Mouse (Mus musculus): ENCODE results near the gene Slc16a9.

Slc16a9 gene

GRCm38 (mm10) chr10:70250766-70251165 is 5.9 kb downstream of the Slc16a9 start:
- no peak for DNase-seq

- no peak for DNase-seq
Observed at GRCm38 (mm10) chr10:70254666-70255065, 9.8 kb downstream of the Slc16a9 start.

GRCm38 (mm10) chr10:70255601-70256210 is 10.8 kb downstream of the Slc16a9 start:
- DNase-seq = no peak

- no peak for DNase-seq
Observed at GRCm38 (mm10) chr10:70257029-70257428, 12.1 kb downstream of the Slc16a9 start.

DNA sequence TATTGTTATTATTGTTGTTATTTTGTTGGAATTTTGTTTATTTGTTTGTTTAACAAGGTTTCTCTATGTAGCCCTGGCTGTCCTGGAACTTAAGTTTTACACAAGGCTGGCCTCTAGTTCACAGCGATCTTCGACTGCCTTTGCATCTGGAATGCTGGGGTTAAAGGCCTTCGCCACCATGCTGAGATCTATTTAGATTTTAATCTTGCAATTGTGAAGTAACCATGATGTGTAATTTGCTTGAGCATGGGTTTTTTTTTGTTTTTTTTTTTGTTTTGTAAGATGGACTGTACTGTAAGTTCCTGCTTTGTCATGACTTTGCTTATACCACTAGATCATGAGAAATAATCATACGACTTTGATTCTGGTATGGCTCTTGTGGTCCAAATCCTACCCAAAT is 16.0 kb downstream of the Slc16a9 start:
- no peak for DNase-seq

DNA sequence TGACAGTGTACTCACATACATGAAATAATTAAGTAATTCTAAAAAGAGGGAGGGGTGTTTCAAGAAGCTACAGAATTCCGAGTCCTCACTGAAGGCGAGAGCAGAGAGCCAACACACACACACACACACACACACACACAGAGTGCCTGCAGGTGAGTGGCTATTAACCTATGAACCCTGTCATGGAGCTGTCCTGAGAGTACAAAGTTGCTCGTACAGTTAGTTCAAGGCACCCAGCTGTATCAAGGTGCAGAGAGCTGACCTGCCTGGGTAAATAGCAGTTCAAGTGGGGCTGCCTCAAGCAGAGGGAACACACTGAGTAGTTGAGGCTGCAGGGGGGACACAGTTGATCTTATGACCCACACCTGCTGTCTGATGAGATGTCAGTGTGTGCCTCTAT is 17.2 kb downstream of the Slc16a9 start:
- no peak for DNase-seq

GRCm38 (mm10) chr10:70263681-70264189 is 18.8 kb downstream of the Slc16a9 start:
- DNase-seq = no peak

- DNase-seq = no peak
Observed at GRCm38 (mm10) chr10:70264337-70265036, 19.6 kb downstream of the Slc16a9 start.

- no peak for DNase-seq
Observed at GRCm38 (mm10) chr10:70266501-70266900, 21.6 kb downstream of the Slc16a9 start.

DNA sequence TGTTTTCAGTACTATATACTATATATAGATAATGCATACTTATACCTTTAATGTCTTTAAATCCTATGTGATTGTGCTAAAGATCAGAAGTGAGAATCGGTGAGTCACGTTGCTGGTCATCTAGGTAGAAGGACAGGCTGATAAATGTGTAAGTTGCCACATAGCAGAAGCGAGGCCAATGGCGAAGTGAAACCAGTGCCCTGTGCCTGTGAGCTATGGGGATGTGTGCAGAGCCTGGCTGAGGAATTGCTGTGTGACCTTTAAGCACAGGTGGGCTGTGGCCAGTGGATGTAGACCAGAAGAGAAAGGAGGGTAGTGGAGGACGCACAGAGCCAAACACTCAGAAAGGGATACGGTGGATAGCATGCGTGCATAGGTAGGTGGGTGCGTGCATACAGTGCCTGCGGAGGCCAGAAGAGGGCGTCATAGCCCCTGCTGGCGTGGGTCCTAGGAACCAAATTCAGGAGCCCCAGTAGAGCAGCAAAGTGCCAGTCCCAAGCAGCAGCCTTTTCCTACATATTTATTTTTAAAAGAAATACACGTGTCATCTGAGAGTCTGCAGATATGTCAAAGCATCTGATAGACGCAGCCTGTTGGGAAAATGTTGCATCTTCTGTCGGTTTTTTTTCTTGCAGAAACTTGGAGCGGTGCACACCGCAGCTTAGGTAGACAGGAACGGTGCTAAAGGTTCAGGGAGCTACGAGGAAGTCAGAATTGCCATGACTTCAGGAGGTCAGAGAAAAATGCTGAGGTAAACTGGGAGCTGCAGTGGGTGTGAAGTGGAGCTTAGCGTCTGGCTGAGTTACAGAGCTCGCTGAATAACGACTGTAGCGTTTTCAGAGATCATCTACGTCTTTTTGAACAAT is 23.9 kb downstream of the Slc16a9 start:
- no peak for DNase-seq

- DNase-seq = no peak
Observed at GRCm38 (mm10) chr10:70269447-70269787, 24.5 kb downstream of the Slc16a9 start.

- DNase-seq = no peak
Observed at GRCm38 (mm10) chr10:70276678-70277077, 31.8 kb downstream of the Slc16a9 start.

DNA sequence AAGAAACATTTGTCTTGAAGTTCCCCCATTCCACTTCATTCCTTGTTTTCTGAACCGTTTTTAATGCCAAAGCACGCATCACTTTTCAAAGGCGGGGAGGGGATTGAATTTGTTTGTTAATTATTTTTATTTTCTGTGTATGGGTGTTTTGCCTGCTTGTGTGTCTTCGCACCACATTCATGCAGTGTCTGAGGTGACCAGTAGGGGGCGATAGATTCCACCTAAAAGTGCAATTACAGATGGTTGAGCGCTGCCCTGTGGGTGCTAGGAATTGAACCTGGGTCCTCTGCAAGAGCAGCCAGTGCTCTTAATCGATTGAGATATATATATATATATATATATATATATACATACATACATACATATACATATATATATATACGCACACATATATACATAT is 34.4 kb downstream of the Slc16a9 start:
- no peak for DNase-seq

GRCm38 (mm10) chr10:70287825-70288235 is 42.9 kb downstream of the Slc16a9 start:
- no peak for DNase-seq

DNA sequence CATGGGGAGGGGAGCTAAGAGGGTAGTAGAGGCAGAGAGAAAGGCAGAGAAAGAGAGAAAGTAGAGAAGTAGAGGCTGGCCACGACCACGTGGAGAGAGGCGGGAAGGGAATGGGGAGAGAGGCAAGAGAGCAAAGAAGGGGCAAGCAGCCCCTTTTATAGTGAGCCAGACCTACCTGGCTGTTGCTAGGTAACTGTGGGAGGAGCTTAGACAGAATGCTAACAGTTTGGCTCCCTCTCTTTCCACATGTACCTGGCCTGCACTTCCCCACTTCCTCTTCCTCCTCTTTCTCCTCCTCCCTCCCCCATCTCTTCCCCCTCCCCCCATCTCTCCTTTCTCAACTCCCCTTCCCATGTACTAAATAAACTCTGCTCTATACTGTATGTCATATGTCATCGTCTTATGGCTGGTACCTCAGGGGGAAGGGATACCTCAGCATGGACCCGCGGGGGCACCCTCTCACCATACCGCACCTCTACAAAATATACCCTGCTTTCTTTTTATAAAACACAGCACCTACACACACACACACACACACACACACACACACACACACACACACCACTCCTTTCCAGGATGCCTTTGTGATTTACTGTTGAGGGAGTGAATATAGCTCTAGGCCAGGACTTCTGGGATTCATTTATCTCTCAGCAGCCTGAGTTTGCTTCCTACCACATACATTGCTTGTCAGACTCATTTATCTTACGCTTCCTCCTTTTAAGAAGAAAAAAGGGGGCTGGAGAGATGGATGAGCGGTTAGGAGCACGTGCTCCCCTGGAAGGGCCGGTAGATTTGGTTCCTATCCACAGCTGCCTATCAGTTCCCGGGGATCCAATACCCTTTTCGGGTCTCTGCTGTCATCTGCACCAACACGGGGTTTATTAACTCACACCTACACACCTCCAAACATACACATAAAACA is 43.8 kb downstream of the Slc16a9 start:
- no peak for DNase-seq

GRCm38 (mm10) chr10:70292014-70292413 is 47.1 kb downstream of the Slc16a9 start:
- no peak for DNase-seq

DNA sequence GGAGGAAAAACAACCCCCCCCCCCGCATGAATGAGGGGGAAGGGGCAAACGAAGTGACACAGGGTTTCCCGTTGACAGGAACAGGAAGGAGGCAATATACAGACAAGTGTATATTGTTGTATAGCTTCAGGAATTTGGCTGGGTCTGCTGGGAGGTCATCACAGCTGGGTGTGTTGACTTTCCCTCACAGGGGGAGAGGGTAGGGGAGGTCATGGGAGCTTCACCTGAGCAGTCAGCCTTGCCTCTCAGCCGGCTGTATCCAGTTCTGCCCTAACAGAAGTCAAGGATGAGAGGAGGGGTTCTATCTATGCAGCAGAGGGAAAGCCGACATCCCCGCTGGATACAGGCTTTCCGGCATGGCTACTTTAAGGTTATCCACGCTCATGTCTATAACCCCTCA is 49.2 kb downstream of the Slc16a9 start:
- DNase-seq = no peak

DNA sequence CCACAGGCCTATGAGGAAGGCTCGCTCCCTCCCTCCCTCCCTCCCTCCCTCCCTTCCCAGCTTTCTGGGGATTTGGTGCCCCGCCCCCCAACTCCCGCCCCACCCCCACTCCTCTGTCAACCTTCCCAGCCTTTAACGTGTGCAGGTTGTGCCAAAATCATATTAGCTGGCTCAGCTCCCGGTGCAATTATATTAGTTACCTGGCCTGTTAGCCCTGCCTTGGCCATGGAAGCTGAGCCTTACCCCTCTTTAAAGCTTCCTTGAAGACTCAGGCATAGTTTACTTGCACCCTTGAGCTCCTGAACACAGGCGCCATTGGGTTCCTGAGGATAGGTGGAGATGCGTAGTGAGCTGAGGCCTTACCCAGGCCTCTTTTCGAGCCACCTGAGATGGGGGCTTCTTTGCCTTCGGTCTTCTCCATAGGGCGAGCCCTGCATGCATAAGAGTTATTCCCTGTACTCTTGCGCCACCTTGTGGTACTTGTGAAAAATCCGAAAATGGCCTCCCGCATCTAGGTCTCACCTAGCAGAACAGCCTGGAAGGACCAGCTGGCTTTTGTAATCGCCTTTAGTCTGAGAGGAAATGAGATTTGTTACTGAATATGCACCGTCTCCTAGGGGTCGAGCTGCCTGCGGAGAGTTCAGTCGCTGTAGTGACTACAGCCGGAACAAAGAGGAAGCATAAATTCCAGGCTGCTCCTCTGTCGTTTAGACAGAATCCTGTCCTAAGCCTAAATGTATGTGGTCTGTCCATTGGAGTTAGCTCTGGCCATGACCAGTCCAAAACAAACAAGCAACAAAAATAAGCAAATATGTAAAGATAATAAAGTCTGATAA is 51.8 kb downstream of the Slc16a9 start:
- DNase-seq = peak; percentile 85

DNA sequence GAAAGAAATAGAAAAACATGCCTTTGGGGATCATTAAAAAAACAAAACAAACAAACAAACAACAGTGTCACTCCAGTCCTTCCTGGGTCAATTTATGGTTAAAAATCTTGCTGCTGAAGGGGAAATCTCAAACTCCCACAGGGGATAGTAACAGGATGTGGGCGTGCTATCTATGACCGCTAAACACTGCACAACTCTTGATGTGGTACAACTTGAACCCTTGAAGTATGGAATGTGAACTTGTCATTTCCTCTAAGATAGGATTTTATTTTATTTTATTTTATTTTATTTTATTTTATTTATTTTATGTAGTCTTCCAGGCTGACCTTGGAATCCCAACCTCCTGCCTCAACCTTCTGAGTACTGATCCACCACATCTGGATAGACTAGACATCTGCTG is 54.2 kb downstream of the Slc16a9 start:
- no peak for DNase-seq

- DNase-seq = no peak
Observed at GRCm38 (mm10) chr10:70299653-70300052, 54.8 kb downstream of the Slc16a9 start.

DNA sequence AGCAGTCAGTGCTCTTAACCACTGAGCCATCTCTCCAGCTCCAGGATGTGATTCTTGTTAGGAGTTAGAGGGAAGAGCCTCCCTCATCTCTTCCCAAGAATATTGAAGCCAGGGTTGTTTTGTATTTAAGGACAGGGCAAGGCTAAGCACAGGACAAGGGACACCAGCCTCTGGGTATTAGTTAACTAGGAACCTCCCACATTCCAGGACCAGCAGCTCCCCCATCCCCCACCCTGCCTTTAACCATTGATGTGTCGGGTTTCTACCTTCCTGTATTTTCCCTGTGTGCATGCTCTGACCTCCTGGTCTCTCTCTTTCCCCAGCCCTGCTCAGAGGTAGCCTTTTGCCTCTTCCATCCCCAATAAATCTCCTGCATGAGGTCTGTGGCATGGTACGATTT is 56.3 kb downstream of the Slc16a9 start:
- no peak for DNase-seq

GRCm38 (mm10) chr10:70303203-70303602 is 58.3 kb downstream of the Slc16a9 start:
- no peak for DNase-seq

Measured in cerebellum, adult 8-10 months (tissue).